Mouse (Mus musculus) E14TG2a.4 (cell line): ENCODE data around the gene Arl6ip5.

Experiments used
- CTCF ChIP-seq: conservative IDR thresholded peaks from 2 replicates; pipeline ENCODE4 v1.5.1; 2014; ENCODE audit warnings: low read length
- NANOG ChIP-seq: IDR thresholded peaks from 2 replicates; pipeline ENCODE4 v1.6.1; 2014; ENCODE audit warnings: borderline replicate concordance, low read length, mixed read lengths
- POU5F1 ChIP-seq: IDR thresholded peaks from 2 replicates; pipeline ENCODE4 v1.6.1; 2014; ENCODE audit warnings: low read length, borderline replicate concordance

GRCm38 (mm10) chr6:97211981-97212380 is 1.5 kb downstream of the Arl6ip5 start:
- TF ChIP-seq CTCF (no peak), POU5F1 (no peak), NANOG (no peak)
